Mouse (Mus musculus): ENCODE data around the gene Fstl1. TPM values are rescaled to one million over a fixed set of nuclear protein-coding genes. Genes with fewer than 3 reads are reported as not detected.

The Fstl1 gene
- polyA plus RNA-seq, 1 experiment from 2014 or later = 81.8 TPM

DNA sequence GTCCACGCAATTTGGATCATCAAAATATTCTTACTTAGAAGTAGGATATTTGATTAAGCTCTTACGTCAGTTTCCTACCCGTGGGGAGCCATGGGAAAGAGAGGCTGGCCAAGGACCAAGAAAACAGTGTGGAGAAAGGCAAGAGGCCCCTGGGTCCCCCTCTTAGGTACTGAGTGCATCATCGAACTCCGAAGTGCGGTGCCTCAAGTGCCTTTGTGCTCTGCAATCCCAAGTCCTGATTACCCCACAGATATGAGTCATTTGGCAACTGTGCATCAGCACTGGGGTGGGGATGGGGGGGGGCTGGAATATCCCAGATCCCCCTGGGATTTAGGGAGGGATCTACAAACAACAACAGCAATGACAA lies 12.3 kb downstream of the Fstl1 start:
- H3K36me3 ChIP-seq (ENCODE audit: poor library complexity, severe bottlenecking) = 0 out of 2 replicates have a peak, but pooled peaks cover 4% of the 10 kb centered on the region
- WGBS = 60% methylated on average over 6 of the region's 6 CpGs
- no peak for ATAC-seq
- H3K27me3 ChIP-seq = no peaks in the 10 kb centered on the region
- peak overlapping the region; percentile 8; the same call in 1 of the 2 replicates for H3K9ac ChIP-seq
- H3K4me1 ChIP-seq = peaks cover 45% of the 10 kb centered on the region
- no peaks in the 10 kb centered on the region for H3K9me3 ChIP-seq (replicated peaks)
- peak overlapping the region; percentile 80 for H3K27ac ChIP-seq
- H3K4me2 ChIP-seq = no peak overlapping the region
- no peak overlapping the region for H3K4me3 ChIP-seq

DNA sequence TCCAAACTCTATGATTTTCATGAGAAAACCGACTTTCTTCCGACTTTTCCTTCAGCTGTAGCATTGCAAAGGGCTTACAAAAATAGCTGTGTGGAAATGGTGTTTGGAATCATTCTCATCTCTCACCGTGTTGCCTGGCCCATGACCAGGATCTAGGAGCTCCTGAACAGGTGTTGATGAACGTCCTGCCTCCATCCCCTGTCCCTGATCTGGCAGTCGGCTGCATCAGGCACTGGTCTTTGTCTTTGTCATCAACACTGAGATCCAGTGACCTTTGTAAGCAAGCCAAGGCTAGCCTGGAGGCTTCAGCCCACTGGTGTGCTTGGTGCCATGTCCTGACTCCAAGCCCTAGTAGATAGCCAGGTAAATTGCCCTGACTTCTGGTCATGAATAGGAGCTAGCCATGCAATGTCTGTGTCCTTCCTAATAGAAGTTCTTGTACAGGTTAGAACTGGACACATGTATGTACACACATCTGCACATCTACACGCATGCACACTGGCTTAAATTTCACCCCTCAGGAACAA lies 12.8 kb downstream of the Fstl1 start:
- H3K4me1 ChIP-seq = peaks cover 45% of the 10 kb centered on the region
- H3K9me3 ChIP-seq (replicated peaks) = no peaks in the 10 kb centered on the region
- H3K27me3 ChIP-seq = no peaks in the 10 kb centered on the region
- no peak overlapping the region; the same call in 1 of the 2 replicates for H3K27ac ChIP-seq
- ATAC-seq = no peak
- WGBS = 82% methylated on average over 6 of the region's 6 CpGs
- H3K4me3 ChIP-seq = no peak overlapping the region
- no peaks in the 10 kb centered on the region for H3K36me3 ChIP-seq (ENCODE audit: poor library complexity, severe bottlenecking)
- H3K4me2 ChIP-seq = no peak overlapping the region
- H3K9ac ChIP-seq = no peak overlapping the region

DNA sequence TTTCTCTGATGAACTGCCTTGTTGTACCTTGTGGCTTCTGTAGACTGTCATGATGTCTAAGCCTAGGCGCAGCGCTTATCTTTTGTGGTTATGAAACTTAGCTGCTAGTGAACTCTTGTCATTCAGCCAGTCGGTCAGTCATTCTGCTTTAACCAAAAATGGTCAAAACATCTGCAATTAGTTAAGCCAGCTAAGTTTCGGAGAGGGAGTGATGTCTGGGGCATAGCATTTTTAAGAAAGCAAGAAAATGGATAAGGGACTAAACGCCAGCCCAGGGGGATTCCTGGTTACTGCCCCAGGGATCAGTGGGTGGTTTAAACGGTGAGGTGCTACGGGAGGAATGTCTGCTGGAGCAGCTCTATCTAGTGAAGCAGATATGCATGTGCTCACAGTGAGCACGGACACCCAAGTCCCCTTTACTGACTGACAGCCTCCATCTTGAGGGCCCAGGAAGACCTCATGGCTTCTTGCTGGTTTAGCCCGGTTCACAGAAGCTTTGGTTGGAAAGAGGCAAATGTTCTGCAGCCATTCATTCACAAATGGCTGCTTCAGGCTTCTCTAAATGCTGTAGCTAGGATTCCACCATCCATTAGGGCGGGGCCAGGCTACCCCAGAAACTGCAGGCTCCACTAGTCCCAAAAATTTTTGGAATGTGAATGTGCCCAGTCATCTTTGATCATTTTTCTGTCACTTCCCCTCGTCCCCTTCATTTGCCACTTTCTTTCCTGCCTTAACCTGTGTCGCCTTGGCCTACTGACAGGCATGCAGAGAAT lies 13.5 kb downstream of the Fstl1 start:
- H3K4me3 ChIP-seq = no peak overlapping the region
- no peaks in the 10 kb centered on the region for H3K36me3 ChIP-seq (ENCODE audit: poor library complexity, severe bottlenecking)
- no peaks in the 10 kb centered on the region for H3K9me3 ChIP-seq (replicated peaks)
- H3K4me1 ChIP-seq = peaks cover 45% of the 10 kb centered on the region
- H3K27me3 ChIP-seq = no peaks in the 10 kb centered on the region
- no peak overlapping the region for H3K4me2 ChIP-seq
- no peak for ATAC-seq
- H3K9ac ChIP-seq = no peak overlapping the region
- 87% methylated on average over 12 of the region's 12 CpGs for WGBS
- H3K27ac ChIP-seq = no peak overlapping the region

DNA sequence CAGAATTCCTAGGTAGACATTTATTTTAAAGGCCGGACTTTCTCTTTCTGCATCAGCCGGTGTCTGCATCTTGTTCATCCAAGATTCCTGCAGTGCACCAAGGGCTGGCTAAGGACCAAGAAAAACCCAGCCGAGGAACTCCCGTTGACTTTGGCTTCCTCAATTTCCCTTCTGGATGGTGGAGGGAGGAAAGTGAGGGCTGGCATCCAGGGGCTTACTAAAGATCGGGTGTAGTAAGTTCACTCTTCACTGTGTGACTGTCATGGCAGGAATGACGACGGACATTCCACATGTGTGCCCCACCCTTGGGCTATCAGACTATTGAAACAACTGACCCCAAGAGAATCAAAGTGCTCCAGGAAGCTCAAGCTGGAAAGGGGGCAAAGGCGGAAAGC lies 14.1 kb downstream of the Fstl1 start:
- ATAC-seq = no peak
- 90% methylated on average over 8 of the region's 8 CpGs for WGBS
- peaks cover 41% of the 10 kb centered on the region for H3K4me1 ChIP-seq

DNA sequence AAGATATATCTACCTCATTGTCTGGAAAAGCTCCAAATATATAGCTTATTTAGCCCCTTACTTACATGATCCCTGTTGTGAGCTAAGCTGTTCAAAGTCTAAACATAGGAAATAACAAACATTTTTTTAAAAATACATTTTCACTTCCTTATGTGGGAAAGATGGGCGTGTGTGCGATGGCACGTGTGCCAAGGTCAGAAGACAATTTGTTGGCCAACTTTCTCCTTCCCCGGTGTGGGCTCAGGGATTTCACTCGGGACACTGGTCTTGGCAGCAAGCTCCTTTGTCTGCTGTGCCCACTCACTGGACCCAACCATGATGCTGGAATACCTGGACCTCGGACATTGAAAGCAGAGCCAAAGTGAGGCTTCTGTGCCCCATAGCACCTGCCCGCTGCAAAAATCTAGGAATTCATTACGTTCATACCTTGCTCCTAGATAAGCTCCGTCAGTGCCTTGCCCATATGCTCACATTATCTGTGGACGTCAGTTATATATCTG lies 19.0 kb downstream of the Fstl1 start:
- H3K4me3 ChIP-seq = no peak overlapping the region
- WGBS = 95% methylated on average over 10 of the region's 10 CpGs
- ATAC-seq = no peak

More for the DNA sequence above, 14.1 kb downstream of the Fstl1 start:
- no peaks in the 10 kb centered on the region for H3K27me3 ChIP-seq
- no peaks in the 10 kb centered on the region for H3K36me3 ChIP-seq (ENCODE audit: poor library complexity, severe bottlenecking)
- no peaks in the 10 kb centered on the region for H3K9me3 ChIP-seq (replicated peaks)
- H3K4me3 ChIP-seq = no peak overlapping the region
- no peak overlapping the region for H3K4me2 ChIP-seq
- H3K27ac ChIP-seq = no peak overlapping the region
- no peak overlapping the region for H3K9ac ChIP-seq

DNA sequence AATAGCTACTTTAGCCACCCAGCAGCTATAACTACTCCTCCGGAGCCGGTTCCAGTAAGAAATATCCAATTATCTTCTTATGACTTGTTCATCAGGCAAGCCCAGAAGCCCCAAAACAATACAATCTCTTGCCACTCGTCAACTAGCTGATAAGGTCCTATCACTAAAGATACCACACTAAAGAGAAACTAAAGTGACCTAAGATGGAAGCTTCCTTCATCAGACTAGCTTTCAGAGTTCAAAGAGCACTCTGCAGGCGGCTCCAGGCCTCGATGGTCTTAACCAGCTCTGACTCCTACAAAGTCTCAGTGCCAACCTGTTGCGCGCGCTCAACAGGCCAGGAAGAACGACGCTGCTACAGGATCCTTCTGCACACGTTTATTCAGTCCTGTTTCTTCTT lies 19.6 kb downstream of the Fstl1 start:
- Histone ChIP-seq H3K4me3 (no peak overlapping the region), H3K4me1 (peaks cover 9% of the 10 kb centered on the region), H3K36me3 (ENCODE audit: poor library complexity, severe bottlenecking) (peaks cover 5% of the 10 kb centered on the region), H3K9me3 (replicated peaks) (no peaks in the 10 kb centered on the region), H3K4me2 (no peak overlapping the region), H3K27me3 (no peaks in the 10 kb centered on the region), H3K27ac (no peak overlapping the region), H3K9ac (no peak overlapping the region)
- no peak for ATAC-seq
- 95% methylated on average over 11 of the region's 11 CpGs for WGBS

More for the DNA sequence above, 19.0 kb downstream of the Fstl1 start:
- Histone ChIP-seq H3K36me3 (ENCODE audit: poor library complexity, severe bottlenecking) (peaks cover 5% of the 10 kb centered on the region), H3K4me1 (peaks cover 9% of the 10 kb centered on the region), H3K27ac (no peak overlapping the region), H3K9me3 (replicated peaks) (no peaks in the 10 kb centered on the region), H3K27me3 (no peaks in the 10 kb centered on the region), H3K9ac (no peak overlapping the region), H3K4me2 (no peak overlapping the region)

DNA sequence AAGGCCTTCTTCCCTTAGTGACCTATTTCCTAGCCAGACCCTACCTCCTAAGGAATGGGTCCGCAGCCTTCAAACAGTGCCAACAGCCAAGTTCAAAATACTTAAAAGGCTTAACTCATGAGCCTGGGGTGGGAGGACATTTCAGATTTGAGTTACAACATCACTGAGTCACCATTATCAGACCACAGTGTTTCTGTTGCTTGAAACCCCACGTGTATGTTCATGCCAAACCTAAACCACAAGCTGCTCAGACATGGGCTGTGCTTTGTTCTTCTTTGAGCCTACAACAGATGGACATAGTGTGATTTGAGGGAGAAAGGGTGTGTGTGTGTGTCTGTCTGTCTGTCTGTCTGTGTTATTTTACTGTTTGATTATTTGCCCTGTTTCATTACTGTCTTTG lies 24.4 kb downstream of the Fstl1 start:
- Histone ChIP-seq H3K9me3 (replicated peaks) (peaks cover 5% of the 10 kb centered on the region; the same call in 1 of the 2 replicates), H3K36me3 (ENCODE audit: poor library complexity, severe bottlenecking) (peaks cover 27% of the 10 kb centered on the region), H3K27me3 (no peaks in the 10 kb centered on the region), H3K4me1 (peaks cover 11% of the 10 kb centered on the region), H3K27ac (no peak overlapping the region), H3K4me2 (no peak overlapping the region), H3K4me3 (no peak overlapping the region), H3K9ac (no peak overlapping the region)
- ATAC-seq = no peak
- WGBS = 91% methylated on average over 2 of the region's 2 CpGs

DNA sequence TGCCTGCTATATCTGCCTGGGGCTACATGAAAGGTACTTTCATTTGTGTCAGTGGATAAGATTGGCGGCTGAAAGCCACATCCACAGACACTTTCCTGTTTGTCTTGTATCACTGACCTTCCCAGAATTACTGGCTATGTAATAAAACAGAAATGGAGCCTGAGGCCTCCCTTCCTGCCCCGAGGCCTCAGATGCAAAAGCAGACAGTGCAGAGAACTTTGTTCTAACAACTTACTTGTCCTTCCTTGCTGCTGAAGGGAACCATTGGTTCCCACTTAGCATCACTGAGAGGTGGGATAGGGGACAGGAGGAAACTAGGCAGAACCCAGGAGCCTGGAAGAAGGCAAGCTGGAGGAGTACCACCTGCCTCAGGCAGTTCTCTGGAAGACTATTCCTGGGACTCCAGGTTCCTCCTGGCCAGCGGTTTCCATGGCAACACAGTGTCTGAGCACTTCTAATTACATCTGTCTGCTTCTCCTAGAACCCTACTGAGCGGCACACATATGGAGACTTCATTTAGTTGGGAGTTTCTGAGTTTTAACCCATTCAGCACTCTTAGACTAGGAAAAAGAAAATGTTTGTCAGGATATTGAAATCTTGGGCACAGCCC lies 26.1 kb downstream of the Fstl1 start:
- Histone ChIP-seq H3K9me3 (replicated peaks) (peaks cover 5% of the 10 kb centered on the region; the same call in 1 of the 2 replicates), H3K27ac (no peak overlapping the region), H3K36me3 (ENCODE audit: poor library complexity, severe bottlenecking) (peaks cover 27% of the 10 kb centered on the region), H3K4me3 (no peak overlapping the region), H3K4me1 (peaks cover 11% of the 10 kb centered on the region), H3K4me2 (no peak overlapping the region), H3K27me3 (no peaks in the 10 kb centered on the region), H3K9ac (no peak overlapping the region)
- ATAC-seq = no peak
- 56% methylated on average over 4 of the region's 4 CpGs for WGBS

DNA sequence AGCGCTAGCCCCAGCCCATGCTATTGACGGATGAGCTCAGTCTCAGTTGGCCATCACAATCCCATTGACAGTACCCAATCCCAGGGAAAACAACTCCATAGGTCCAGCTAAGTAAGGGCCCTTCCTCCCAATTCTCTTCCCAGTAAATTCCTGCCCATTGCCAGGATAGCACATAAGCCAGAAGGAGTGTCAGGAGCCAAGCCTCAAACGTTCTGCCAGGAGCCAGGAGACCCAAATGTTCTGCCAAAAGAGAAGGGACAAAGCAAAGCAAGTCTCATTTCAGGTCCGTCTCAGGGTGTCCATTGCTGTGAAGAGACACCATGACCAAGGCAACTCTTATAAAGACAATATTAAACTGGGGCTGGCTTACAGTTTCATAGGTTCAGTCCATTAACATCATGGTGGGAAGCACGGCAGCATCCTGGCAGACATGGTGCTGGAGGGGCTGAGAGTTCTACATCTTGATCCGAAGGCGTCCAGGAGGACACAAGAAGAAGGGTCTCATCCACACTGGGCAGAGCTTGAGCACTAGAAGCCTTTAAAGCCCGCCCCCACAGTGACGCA lies 26.8 kb downstream of the Fstl1 start:
- peaks cover 11% of the 10 kb centered on the region for H3K4me1 ChIP-seq

DNA sequence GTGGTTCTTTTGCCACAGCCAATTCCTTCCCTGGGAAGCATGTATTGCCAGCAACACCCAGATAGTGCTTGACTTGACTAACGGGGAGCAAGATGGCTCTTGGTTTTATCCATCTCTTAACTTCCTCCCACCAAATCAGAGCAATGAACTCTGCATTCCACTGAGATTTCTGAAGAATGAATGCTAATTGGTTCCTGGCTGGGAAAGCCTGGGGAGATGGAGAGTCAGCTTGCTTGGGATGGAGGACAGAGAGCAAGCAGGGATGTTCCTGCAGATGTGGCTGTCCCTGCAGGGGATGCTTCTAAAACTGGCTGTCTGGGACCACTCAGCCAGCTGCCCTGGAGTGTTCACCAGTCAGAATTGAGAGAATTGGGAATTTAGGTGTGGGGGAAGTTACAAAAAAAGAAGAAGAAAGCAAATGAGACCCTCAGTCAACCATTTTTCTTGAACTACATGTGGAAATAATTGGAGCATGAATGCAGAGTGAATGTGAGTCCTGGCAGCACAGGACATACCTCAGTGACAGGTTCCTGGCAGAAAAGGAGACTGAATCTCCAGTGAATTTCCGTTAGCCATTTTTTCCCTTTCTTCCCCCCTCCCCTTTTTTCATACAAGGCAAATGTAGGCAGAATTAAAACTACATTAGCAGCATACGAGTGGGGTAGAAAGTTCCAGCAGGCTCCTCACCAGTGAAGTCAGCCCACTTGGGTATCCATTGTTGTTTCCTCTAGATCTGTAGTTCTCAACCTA lies 29.2 kb downstream of the Fstl1 start:
- Histone ChIP-seq H3K4me2 (no peak overlapping the region), H3K4me3 (no peak overlapping the region), H3K9me3 (replicated peaks) (peaks cover 5% of the 10 kb centered on the region; the same call in 1 of the 2 replicates), H3K27ac (no peak overlapping the region), H3K4me1 (peaks cover 21% of the 10 kb centered on the region), H3K9ac (no peak overlapping the region), H3K27me3 (no peaks in the 10 kb centered on the region), H3K36me3 (ENCODE audit: poor library complexity, severe bottlenecking) (peaks cover 22% of the 10 kb centered on the region)
- no peak for ATAC-seq
- WGBS = 85% methylated on average over 3 of the region's 3 CpGs

More for the DNA sequence above, 26.8 kb downstream of the Fstl1 start:
- Histone ChIP-seq H3K27me3 (no peaks in the 10 kb centered on the region), H3K27ac (no peak overlapping the region), H3K36me3 (ENCODE audit: poor library complexity, severe bottlenecking) (peaks cover 27% of the 10 kb centered on the region), H3K9ac (no peak overlapping the region), H3K4me2 (no peak overlapping the region), H3K9me3 (replicated peaks) (peaks cover 5% of the 10 kb centered on the region; the same call in 1 of the 2 replicates), H3K4me3 (no peak overlapping the region)
- WGBS = 94% methylated on average over 9 of the region's 9 CpGs
- no peak for ATAC-seq

DNA sequence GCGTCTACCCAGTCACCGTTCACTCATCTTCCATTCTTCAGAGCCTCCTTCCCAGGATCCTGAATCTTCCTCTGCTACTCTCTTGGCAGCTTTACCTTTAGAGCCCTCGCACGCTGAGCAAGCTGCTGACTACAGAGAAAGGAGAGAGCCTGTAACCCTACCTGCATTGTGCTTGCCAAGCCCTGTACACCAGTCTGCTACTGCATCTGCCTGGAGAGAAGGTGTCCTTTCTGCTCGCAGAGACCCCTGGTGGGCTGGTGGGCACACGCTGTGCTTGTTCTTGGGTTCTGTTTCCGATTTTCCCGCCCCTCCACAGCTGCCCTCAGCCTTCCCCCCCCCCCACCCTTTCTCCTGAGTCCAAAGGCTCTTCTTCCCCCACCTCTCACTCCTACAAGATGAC lies 30.6 kb downstream of the Fstl1 start:
- Histone ChIP-seq H3K9ac (no peak overlapping the region), H3K4me3 (no peak overlapping the region), H3K36me3 (ENCODE audit: poor library complexity, severe bottlenecking) (peaks cover 22% of the 10 kb centered on the region), H3K4me2 (no peak overlapping the region), H3K9me3 (replicated peaks) (peaks cover 5% of the 10 kb centered on the region; the same call in 1 of the 2 replicates), H3K27ac (no peak overlapping the region), H3K4me1 (peaks cover 24% of the 10 kb centered on the region), H3K27me3 (no peaks in the 10 kb centered on the region)
- 78% methylated on average over 7 of the region's 8 CpGs for WGBS
- no peak for ATAC-seq
